Mouse (Mus musculus): Measurements from ENCODE around the gene Wnt5a. TPM values are rescaled to one million over a fixed set of nuclear protein-coding genes. Genes with fewer than 3 reads are reported as not detected.

The Wnt5a gene
- polyA plus RNA-seq, 1 experiment, result not detected

- Histone ChIP-seq H3K4me3 (replicated peaks) (no peak overlapping the region), H3K4me1 (ENCODE audit: control insufficient read depth) (no peaks in the 10 kb centered on the region), H3K27me3 (ENCODE audit: control insufficient read depth) (peaks cover 96% of the 10 kb centered on the region), H3K36me3 (ENCODE audit: control insufficient read depth) (no peaks in the 10 kb centered on the region), H3K9me3 (ENCODE audit: control insufficient read depth, low read length) (no peaks in the 10 kb centered on the region)
- TF ChIP-seq GATA1 (IDR thresholded peaks at IDR 0.05; ENCODE audit: low read length) (no peak), TAL1 (IDR thresholded peaks at IDR 0.05; ENCODE audit: low read length) (no peak)
Observed at GRCm38 (mm10) chr14:28507471-28507870, 2.9 kb downstream of the Wnt5a start.

- no peaks in the 10 kb centered on the region for H3K9me3 ChIP-seq (ENCODE audit: control insufficient read depth, low read length)
- no peaks in the 10 kb centered on the region for H3K36me3 ChIP-seq (ENCODE audit: control insufficient read depth)
- H3K4me3 ChIP-seq (replicated peaks), result no peak overlapping the region
- peaks cover 93% of the 10 kb centered on the region for H3K27me3 ChIP-seq (ENCODE audit: control insufficient read depth)
- H3K4me1 ChIP-seq (ENCODE audit: control insufficient read depth), result no peaks in the 10 kb centered on the region
- TF ChIP-seq TAL1 (IDR thresholded peaks at IDR 0.05; ENCODE audit: low read length), result no peak
- no peak for TF ChIP-seq GATA1 (IDR thresholded peaks at IDR 0.05; ENCODE audit: low read length)
Observed at GRCm38 (mm10) chr14:28508288-28509258, 4.0 kb downstream of the Wnt5a start.

- no peak overlapping the region for H3K4me3 ChIP-seq (replicated peaks)
- no peaks in the 10 kb centered on the region for H3K4me1 ChIP-seq (ENCODE audit: control insufficient read depth)
- no peaks in the 10 kb centered on the region for H3K9me3 ChIP-seq (ENCODE audit: control insufficient read depth, low read length)
- TF ChIP-seq GATA1 (IDR thresholded peaks at IDR 0.05; ENCODE audit: low read length) (no peak), TAL1 (IDR thresholded peaks at IDR 0.05; ENCODE audit: low read length) (no peak)
- H3K27me3 ChIP-seq (ENCODE audit: control insufficient read depth), result peaks cover 82% of the 10 kb centered on the region
- H3K36me3 ChIP-seq (ENCODE audit: control insufficient read depth), result no peaks in the 10 kb centered on the region
Observed at GRCm38 (mm10) chr14:28509441-28510340, 5.1 kb downstream of the Wnt5a start.

GRCm38 (mm10) chr14:28510341-28511028 lies 5.9 kb downstream of the Wnt5a start:
- Histone ChIP-seq H3K27me3 (ENCODE audit: control insufficient read depth) (peaks cover 74% of the 10 kb centered on the region), H3K9me3 (ENCODE audit: control insufficient read depth, low read length) (no peaks in the 10 kb centered on the region), H3K36me3 (ENCODE audit: control insufficient read depth) (no peaks in the 10 kb centered on the region), H3K4me3 (replicated peaks) (no peak overlapping the region), H3K4me1 (ENCODE audit: control insufficient read depth) (no peaks in the 10 kb centered on the region)
- TF ChIP-seq GATA1 (IDR thresholded peaks at IDR 0.05; ENCODE audit: low read length), result no peak
- no peak for TF ChIP-seq TAL1 (IDR thresholded peaks at IDR 0.05; ENCODE audit: low read length)

DNA sequence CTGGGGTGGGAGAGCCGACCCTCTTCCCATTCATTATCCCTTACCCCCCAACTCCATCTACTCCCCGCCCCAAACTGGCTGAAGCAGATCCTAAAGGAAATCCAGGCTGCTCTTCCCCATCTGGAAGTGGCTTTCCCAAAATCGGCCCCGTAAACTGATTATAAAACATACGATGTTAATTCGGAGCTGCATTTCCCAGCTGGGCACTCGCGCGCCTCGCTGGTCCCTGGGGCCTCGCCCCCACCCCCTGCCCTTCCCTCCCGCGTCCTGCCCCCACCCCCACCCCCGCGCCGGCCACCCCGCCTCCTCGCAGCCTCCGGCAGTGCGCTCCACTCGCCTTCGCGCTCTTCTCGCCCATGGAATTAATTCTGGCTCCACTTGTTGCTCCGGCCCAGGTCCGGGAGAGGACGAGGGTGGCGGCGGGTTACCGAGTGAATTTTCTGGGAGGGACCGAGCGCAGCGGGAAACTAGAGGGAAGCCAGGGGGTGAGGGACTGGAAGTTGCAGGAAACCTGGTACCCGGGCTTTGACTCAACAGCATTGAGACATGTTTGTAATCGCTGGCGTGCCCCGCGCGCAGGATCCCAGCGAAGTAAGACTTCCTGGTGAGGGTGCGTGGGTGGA lies 6.6 kb downstream of the Wnt5a start:
- no peaks in the 10 kb centered on the region for H3K36me3 ChIP-seq (ENCODE audit: control insufficient read depth)
- H3K27me3 ChIP-seq (ENCODE audit: control insufficient read depth), result peaks cover 67% of the 10 kb centered on the region
- TF ChIP-seq GATA1 (IDR thresholded peaks at IDR 0.05; ENCODE audit: low read length) (no peak), TAL1 (IDR thresholded peaks at IDR 0.05; ENCODE audit: low read length) (no peak)
- H3K9me3 ChIP-seq (ENCODE audit: control insufficient read depth, low read length), result no peaks in the 10 kb centered on the region
- no peak overlapping the region for H3K4me3 ChIP-seq (replicated peaks)
- H3K4me1 ChIP-seq (ENCODE audit: control insufficient read depth), result no peaks in the 10 kb centered on the region

GRCm38 (mm10) chr14:28512805-28513590 lies 8.4 kb downstream of the Wnt5a start:
- H3K36me3 ChIP-seq (ENCODE audit: control insufficient read depth), result no peaks in the 10 kb centered on the region
- H3K9me3 ChIP-seq (ENCODE audit: control insufficient read depth, low read length), result no peaks in the 10 kb centered on the region
- no peak overlapping the region for H3K4me3 ChIP-seq (replicated peaks)
- H3K4me1 ChIP-seq (ENCODE audit: control insufficient read depth), result no peaks in the 10 kb centered on the region
- peaks cover 49% of the 10 kb centered on the region for H3K27me3 ChIP-seq (ENCODE audit: control insufficient read depth)
- TF ChIP-seq TAL1 (IDR thresholded peaks at IDR 0.05; ENCODE audit: low read length) (no peak), GATA1 (IDR thresholded peaks at IDR 0.05; ENCODE audit: low read length) (no peak)

GRCm38 (mm10) chr14:28514171-28514570 lies 9.6 kb downstream of the Wnt5a start:
- no peaks in the 10 kb centered on the region for H3K36me3 ChIP-seq (ENCODE audit: control insufficient read depth)
- H3K4me3 ChIP-seq (replicated peaks), result no peak overlapping the region
- H3K9me3 ChIP-seq (ENCODE audit: control insufficient read depth, low read length), result no peaks in the 10 kb centered on the region; the same call in 1 of the 2 replicates
- H3K4me1 ChIP-seq (ENCODE audit: control insufficient read depth), result no peaks in the 10 kb centered on the region
- TF ChIP-seq GATA1 (IDR thresholded peaks at IDR 0.05; ENCODE audit: low read length), result no peak
- TF ChIP-seq TAL1 (IDR thresholded peaks at IDR 0.05; ENCODE audit: low read length), result no peak
- peaks cover 37% of the 10 kb centered on the region for H3K27me3 ChIP-seq (ENCODE audit: control insufficient read depth)

All from erythroblast, embryonic 14.5 days (primary cell).